Mouse (Mus musculus) cerebellum, adult 8-10 months (tissue): ENCODE measurements at regions not wholly inside any gene's neighbourhood (a gene's known extent, or its start where the extent isn't known, plus 50 kb on each side); places are given as distances from the start of the nearest gene placed in this dataset.
A peak's percentile ranks its signal among the peaks of the same experiment; 100 is the strongest.
"Not testable (repeated sequence)": the region's sequence is repeated elsewhere in the genome, so short reads cannot be mapped to it uniquely, and the experiment has no call there.

Source experiments
- DNase-seq: peaks from one replicate; pipeline ENCODE4 v3.0.0; 2022

GRCm38 (mm10) chr11:91524019-91524418 lies 53.3 kb downstream of the Kif2b start:
- no peak for DNase-seq

GRCm38 (mm10) chr11:91479236-91479635 lies 98.1 kb downstream of the Kif2b start:
- no peak for DNase-seq

GRCm38 (mm10) chr11:91463578-91464401 lies 113.6 kb downstream of the Kif2b start:
- no peak for DNase-seq

- no peak for DNase-seq
Observed at GRCm38 (mm10) chr11:91461946-91462345, 115.4 kb downstream of the Kif2b start.

- DNase-seq: no peak
Observed at GRCm38 (mm10) chr11:91442361-91442760, 135.0 kb downstream of the Kif2b start.

GRCm38 (mm10) chr11:91432195-91432594 lies 145.2 kb downstream of the Kif2b start:
- no peak for DNase-seq

GRCm38 (mm10) chr11:91426731-91427130 lies 150.6 kb downstream of the Kif2b start:
- DNase-seq: peak; percentile 12

- no peak for DNase-seq
Observed at GRCm38 (mm10) chr11:91387172-91387571, 190.2 kb downstream of the Kif2b start.

- DNase-seq: no peak
Observed at GRCm38 (mm10) chr11:91357029-91357428, 220.3 kb downstream of the Kif2b start.

- no peak for DNase-seq
Observed at GRCm38 (mm10) chr11:91342629-91343028, 234.7 kb downstream of the Kif2b start.

GRCm38 (mm10) chr11:91333056-91333455 lies 244.3 kb downstream of the Kif2b start:
- no peak for DNase-seq

- DNase-seq: no peak
Observed at GRCm38 (mm10) chr11:91327543-91327942, 249.8 kb downstream of the Kif2b start.

- no peak for DNase-seq
Observed at GRCm38 (mm10) chr11:91310212-91310742, 267.1 kb downstream of the Kif2b start.

- DNase-seq: no peak
Observed at GRCm38 (mm10) chr11:91289194-91290123, 287.9 kb downstream of the Kif2b start.

- DNase-seq: no peak
Observed at GRCm38 (mm10) chr11:91286376-91286775, 291.0 kb downstream of the Kif2b start.

- no peak for DNase-seq
Observed at GRCm38 (mm10) chr11:91262216-91262615, 315.1 kb downstream of the Kif2b start.

GRCm38 (mm10) chr11:91242061-91242460 lies 335.3 kb downstream of the Kif2b start:
- not testable (repeated sequence) for DNase-seq

GRCm38 (mm10) chr11:91216158-91216557 lies 361.2 kb downstream of the Kif2b start:
- DNase-seq: no peak

GRCm38 (mm10) chr11:91213104-91213503 lies 364.3 kb downstream of the Kif2b start:
- no peak for DNase-seq

GRCm38 (mm10) chr11:91206470-91206869 lies 370.9 kb downstream of the Kif2b start:
- DNase-seq: no peak

GRCm38 (mm10) chr11:91204416-91204815 lies 372.9 kb downstream of the Kif2b start:
- DNase-seq: no peak

- no peak for DNase-seq
Observed at GRCm38 (mm10) chr11:91196841-91197240, 380.5 kb downstream of the Kif2b start.

- no peak for DNase-seq
Observed at GRCm38 (mm10) chr11:91196351-91196750, 381.0 kb downstream of the Kif2b start.
